Mouse (Mus musculus): Measurements from ENCODE around the gene Trak1.

The Trak1 gene

GRCm38 (mm10) chr9:121403157-121403671, 105.9 kb downstream of the Trak1 start:
- peak; percentile 40 for DNase-seq

- no peak for DNase-seq
These were observed 106.4 kb downstream of the Trak1 start for GRCm38 (mm10) chr9:121403699-121404098.

DNA sequence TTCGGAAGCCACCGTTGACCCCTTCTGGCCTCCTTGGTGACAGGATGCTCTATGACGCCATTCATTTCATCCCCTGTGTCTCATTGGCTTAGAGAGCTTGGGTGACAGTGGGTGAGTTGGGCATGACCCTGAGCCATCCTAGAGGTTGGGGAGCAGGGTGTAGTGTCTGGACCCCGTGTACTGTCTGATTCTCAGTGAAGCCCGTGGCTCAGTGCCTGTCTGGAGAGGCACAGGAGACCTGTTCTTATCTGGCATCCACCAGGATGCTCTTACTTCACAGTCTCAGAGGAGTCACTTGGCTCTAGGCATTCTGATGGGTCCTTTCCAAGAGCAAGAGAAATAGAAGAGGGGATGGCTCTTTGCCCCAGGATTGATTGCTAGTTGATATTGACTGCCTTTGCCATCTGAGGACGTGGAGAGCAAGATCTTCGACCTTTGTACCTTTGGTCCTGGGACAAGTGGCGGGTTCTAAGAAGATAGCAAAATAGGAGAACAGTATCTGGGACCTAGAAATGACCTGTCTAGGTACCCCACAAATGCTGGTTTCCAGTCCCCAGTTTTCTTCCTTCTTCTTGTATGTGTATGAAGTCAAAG, 107.9 kb downstream of the Trak1 start:
- DNase-seq, result no peak

DNA sequence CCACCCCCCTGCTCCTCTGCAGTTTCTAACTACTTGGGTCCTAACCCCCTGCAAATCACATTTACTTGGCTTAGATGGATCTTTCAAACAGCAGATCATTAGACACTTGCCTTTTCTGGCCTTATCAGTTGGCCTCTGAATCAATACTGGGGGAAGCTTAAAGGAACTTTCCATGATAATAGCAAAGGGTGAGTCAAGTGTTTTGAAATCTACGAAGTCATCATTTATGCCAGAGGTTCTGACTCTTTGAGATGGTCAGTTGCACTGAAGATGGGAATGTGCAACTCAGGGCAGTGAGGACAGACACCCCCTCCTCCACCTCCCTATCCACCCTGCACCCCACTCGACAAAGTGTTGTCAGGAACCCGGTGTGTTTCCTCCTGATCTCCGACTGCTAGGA, 108.5 kb downstream of the Trak1 start:
- DNase-seq, result no peak

DNA sequence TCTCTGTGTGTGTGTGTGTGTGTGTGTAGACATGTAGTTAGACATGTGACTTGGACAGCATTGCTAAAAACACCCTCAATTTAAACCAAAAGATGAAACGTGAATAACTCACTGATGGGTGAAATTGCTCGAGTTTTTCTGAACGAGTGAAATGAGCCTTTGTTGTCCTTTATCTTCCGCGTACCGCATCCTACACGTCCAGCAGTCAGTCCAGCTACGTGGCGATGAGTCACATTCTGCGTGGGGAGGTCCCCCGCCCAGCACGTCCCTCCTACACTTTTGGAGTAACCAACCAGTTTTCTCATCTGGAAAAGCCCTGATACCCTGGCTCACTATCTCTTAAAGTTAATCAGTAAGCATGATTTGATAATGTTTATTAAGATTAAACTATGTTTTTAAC, 116.9 kb downstream of the Trak1 start:
- DNase-seq, result no peak

DNA sequence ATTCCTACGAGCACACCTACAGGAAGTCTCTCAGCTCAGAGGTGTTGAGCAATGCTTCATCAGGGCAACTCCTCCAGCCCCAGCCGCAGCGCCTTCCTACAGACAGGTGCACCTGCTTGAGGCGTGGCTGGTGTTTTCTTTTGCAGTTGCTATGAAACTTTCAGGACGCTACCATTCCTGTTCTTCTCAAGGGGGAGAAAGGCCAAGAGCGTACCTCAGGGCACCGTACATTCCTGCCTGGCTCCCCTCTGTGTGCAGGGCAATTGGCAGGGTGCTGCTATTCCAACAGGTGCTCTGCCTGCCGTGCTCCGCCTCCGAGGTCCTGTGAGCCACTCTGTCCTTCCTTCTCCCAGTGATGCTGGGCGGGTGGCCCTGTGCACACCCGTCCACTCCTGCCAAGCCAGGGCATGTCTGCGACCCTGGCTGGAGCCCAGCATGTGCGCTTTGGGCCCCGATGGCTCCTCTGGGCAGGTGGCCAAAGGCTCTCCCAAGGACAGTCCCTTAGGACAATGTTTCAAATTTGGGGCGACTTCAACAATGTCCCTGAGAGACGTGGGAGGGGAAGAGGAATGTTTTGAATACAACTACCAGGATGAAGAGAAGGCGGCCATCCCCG, 118.4 kb downstream of the Trak1 start:
- DNase-seq, result no peak

DNA sequence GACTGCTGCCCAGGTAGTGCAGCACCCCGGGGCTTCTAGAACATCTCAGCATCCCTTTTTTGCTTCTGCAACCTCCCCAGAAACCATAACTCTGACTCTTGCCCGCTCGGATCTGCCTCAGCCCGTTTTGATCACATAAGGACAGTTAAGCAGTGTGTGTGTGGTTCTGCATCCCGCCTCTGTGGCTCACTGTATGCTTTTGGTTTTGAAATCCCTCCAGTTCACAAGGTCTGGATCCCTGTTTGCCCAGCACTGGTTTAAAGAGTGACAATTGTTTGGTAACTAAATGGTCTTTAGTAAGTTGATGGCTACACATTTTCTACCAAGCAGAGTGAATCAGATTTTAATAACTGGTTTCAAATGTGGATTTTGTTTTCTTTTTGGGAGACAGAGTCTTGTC, 119.2 kb downstream of the Trak1 start:
- no peak for DNase-seq

DNA sequence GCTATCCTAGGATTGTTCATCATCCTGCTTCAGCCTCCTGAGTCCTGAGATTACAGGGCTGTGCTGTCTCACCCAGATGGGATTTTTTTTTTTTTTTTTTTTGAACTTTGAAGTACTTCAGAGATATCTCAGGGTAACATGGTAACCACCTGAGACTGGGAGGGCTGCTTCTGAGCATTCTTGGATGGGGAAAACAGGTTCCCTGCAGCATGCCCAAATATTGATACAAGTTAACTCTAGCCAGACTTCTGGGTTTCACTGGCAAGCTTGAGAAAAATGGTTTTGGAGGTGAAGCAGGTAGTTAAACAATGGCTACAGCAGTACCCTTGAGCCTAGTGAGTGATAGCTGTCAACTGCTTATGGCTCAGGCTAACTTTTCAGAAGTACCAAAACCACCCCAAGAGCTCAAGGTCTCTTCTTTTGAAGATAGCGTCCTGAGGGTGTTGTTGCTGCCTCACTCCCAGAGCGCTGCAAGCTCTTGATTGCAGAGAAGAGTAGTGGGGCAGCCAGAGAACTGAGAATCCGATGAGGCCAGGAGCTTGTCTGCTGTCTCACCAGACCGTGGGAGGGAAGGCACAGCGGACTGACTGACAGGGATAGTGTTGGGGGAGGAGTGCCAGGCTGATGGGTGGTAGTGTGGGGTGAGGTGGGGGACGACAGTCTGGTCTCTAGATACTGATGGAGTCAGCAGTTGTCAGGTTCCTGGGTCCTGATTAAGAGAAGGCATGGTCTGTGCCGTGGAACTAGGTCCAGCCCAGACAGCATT, 119.8 kb downstream of the Trak1 start:
- DNase-seq, result no peak

GRCm38 (mm10) chr9:121419011-121419410, 121.7 kb downstream of the Trak1 start:
- DNase-seq, result no peak

DNA sequence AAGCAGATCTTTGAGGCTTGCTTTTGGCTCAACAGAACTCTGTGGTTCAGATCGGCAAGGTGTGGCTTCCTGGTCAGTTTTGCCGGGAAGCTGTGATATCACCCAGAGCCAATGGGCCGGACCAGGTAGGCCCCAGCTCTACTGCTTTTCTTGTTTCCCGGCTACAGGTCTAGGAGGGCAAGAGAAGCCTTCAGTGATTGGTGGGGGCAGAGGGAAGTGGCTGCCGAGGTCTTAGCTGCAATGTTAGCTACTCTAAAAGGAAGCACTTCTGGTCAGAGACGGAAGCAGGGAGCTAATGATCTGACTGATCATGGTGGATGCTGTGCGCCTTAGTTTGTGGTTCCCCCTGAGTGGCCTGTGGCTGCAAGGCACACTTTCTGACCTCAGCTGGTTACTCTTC, 122.3 kb downstream of the Trak1 start:
- no peak for DNase-seq

DNA sequence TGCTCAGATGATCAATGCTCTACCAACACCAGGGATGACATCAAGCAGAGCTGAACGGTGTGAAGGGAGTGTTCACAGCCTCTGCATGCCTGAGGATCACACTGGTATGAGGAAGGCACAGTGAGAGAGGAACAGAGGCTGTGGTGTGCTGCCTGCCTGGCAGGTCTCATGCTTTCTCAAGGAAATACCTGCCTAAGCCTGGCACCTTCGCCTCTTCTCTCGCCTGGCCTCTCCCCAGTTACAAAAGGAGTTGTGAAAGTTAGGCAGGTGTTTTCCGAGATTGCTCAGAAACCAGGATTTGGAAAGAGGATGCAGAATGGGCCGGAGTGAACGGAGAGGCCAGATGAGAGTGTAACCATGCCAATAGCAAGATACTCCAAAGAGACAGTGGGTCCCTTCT, 123.5 kb downstream of the Trak1 start:
- no peak for DNase-seq

- DNase-seq, result no peak
These were observed 125.1 kb downstream of the Trak1 start for GRCm38 (mm10) chr9:121422402-121422801.

GRCm38 (mm10) chr9:121423621-121424020, 126.3 kb downstream of the Trak1 start:
- no peak for DNase-seq

GRCm38 (mm10) chr9:121424281-121425164, 127.2 kb downstream of the Trak1 start:
- no peak for DNase-seq

DNA sequence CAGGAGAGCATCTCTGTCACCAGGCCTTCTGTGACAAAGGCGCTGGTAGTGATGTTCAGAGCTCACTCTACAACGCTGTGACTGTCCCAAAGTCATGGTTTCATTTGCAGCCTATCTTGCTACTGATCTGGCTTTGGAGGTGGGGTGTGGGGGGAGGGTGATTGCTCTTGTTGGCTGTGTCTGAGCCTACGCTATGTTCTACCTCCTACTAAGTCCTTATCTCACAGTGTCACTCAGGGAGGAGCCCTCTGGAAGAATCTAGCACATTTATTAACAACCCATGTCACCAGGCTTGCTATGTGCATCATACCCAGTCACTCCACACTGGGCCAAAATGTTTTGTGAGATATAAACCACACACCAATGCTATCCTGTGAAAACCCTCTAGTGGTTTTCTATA, 129.1 kb downstream of the Trak1 start:
- peak; percentile 88 for DNase-seq

DNA sequence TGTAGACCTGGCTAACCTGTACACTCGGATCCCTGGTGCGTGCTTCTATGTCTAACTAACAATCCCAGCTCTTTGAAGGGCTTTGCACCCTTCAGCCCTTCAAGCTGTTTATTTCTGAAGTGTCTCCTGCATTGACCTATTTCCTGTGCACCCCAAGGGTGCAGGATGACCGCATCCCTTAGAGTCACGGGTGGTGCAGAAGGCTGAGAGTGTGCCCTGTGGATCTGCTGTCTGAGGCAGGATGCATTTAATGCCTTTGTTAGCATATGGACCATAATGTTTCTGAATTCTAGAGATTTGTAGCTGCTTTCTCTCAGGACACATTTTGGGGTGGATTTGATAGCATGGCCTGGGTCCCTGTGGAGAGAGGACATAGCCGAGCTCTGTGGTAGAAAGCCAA, 129.6 kb downstream of the Trak1 start:
- DNase-seq, result no peak

DNA sequence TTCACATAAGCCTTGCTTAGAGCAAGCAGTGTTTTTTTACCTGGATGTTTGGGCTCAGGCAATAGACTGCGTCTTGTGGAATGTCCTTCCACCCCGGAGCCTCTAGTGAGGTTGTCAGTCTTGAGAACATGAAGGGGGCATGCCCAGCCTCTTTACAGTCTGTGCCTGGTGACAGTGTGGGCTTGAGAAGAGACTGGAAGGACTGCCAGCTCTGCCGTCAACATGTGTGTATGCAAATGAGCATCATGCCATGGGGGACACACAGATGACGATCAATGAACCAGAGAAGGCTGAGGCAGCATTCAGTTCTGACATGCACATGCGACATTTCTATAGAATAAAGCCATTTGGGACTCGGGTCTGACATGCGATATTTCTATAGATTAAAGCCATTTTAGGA, 132.3 kb downstream of the Trak1 start:
- no peak for DNase-seq

- no peak for DNase-seq
These were observed 133.1 kb downstream of the Trak1 start for GRCm38 (mm10) chr9:121430379-121430778.

- DNase-seq, result no peak
These were observed 136.6 kb downstream of the Trak1 start for GRCm38 (mm10) chr9:121433745-121434528.

- DNase-seq, result no peak
These were observed 138.1 kb downstream of the Trak1 start for GRCm38 (mm10) chr9:121435332-121435956.

- no peak for DNase-seq
These were observed 139.2 kb downstream of the Trak1 start for GRCm38 (mm10) chr9:121436501-121436900.

DNA sequence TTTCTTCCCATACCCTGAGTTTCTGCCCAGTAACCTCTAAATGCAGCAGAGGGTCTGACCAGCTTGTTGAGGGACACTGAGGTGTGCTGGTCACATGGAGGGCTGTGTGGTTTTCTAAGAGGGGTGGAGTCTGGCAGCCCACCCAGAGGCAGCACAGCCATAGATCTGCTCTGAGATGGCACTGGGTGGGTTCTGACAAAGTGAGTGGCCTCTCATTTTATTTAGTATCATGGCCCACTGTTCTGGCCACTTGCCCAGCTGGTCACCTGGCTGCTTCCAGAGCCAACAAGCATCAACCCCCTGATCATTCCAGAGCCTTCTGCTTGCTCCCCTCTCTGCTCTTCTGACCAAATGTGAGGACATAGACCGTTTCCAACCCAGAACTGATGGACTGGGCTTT, 144.8 kb downstream of the Trak1 start:
- DNase-seq, result no peak

All from liver (tissue).